Mouse (Mus musculus): Measurements from ENCODE around the gene Gm13276. TPM values are rescaled to one million over a fixed set of nuclear protein-coding genes. Genes with fewer than 3 reads are reported as not detected.

Gm13276 gene
- polyA plus RNA-seq, 1 experiment from 2014 or later, result not detected

Other genes starting within 250 kb of the Gm13276 start
- not detected in 2 replicates for gene Ifna15, start 227.5 kb upstream of the Gm13276 start, polyA plus RNA-seq (2015; fragmentation: Nextera tagmentation; extraction: Ambion mirVana)
- gene Ifna14, start 213.9 kb upstream of the Gm13276 start, polyA plus RNA-seq (2015; fragmentation: Nextera tagmentation; extraction: Ambion mirVana), result not detected in 2 replicates
- gene Ifna9, start 193.3 kb upstream of the Gm13276 start, polyA plus RNA-seq (2015; fragmentation: Nextera tagmentation; extraction: Ambion mirVana), result not detected in 2 replicates
- not detected in 2 replicates for gene Ifna12, start 182.3 kb upstream of the Gm13276 start, polyA plus RNA-seq (2015; fragmentation: Nextera tagmentation; extraction: Ambion mirVana)
- gene C87499, start 151.3 kb upstream of the Gm13276 start, polyA plus RNA-seq (2015; fragmentation: Nextera tagmentation; extraction: Ambion mirVana), result not detected in 2 replicates
- gene Ifna13, start 141.2 kb upstream of the Gm13276 start, polyA plus RNA-seq (2015; fragmentation: Nextera tagmentation; extraction: Ambion mirVana), result not detected in 2 replicates
- gene Ifna16, start 108.8 kb upstream of the Gm13276 start, polyA plus RNA-seq (2015; fragmentation: Nextera tagmentation; extraction: Ambion mirVana), result not detected in 2 replicates
- not detected in 2 replicates for gene Ifna2, start 101.8 kb upstream of the Gm13276 start, polyA plus RNA-seq (2015; fragmentation: Nextera tagmentation; extraction: Ambion mirVana)
- not detected in 2 replicates for gene Ifnab, start 94.3 kb upstream of the Gm13276 start, polyA plus RNA-seq (2015; fragmentation: Nextera tagmentation; extraction: Ambion mirVana)
- gene Gm26566, start 63.9 kb upstream of the Gm13276 start, polyA plus RNA-seq (2015; fragmentation: Nextera tagmentation; extraction: Ambion mirVana), result 0.56 and 1.1 TPM in 2 replicates
- 93.3 and 105 TPM in 2 replicates for gene Klhl9, start 63.2 kb upstream of the Gm13276 start, polyA plus RNA-seq (2015; fragmentation: Nextera tagmentation; extraction: Ambion mirVana)
- not detected in 2 replicates for gene Gm13271, start 30.8 kb upstream of the Gm13276 start, polyA plus RNA-seq (2015; fragmentation: Nextera tagmentation; extraction: Ambion mirVana)
- gene Gm13283, start 25.6 kb upstream of the Gm13276 start, polyA plus RNA-seq (2015; fragmentation: Nextera tagmentation; extraction: Ambion mirVana), result 0.36 and 0.60 TPM in 2 replicates
- gene Gm13290, start 11.9 kb upstream of the Gm13276 start, polyA plus RNA-seq (2015; fragmentation: Nextera tagmentation; extraction: Ambion mirVana), result 0.76 and 0.87 TPM in 2 replicates
- not detected in 2 replicates for gene Gm13289, start 8.8 kb upstream of the Gm13276 start, polyA plus RNA-seq (2015; fragmentation: Nextera tagmentation; extraction: Ambion mirVana)
- not detected in 2 replicates for gene Gm13272, start 5.9 kb upstream of the Gm13276 start, polyA plus RNA-seq (2015; fragmentation: Nextera tagmentation; extraction: Ambion mirVana)
- 0.26 and 0.37 TPM in 2 replicates for gene Ifnz, start 3.6 kb upstream of the Gm13276 start, polyA plus RNA-seq (2015; fragmentation: Nextera tagmentation; extraction: Ambion mirVana)
- not detected in 2 replicates for gene Gm13277, start 2.9 kb downstream of the Gm13276 start, polyA plus RNA-seq (2015; fragmentation: Nextera tagmentation; extraction: Ambion mirVana)
- gene Gm13278, start 5.8 kb downstream of the Gm13276 start, polyA plus RNA-seq (2015; fragmentation: Nextera tagmentation; extraction: Ambion mirVana), result not detected in 2 replicates
- not detected in 2 replicates for gene Gm13275, start 8.8 kb downstream of the Gm13276 start, polyA plus RNA-seq (2015; fragmentation: Nextera tagmentation; extraction: Ambion mirVana)
- not detected in 2 replicates for gene Gm13279, start 11.7 kb downstream of the Gm13276 start, polyA plus RNA-seq (2015; fragmentation: Nextera tagmentation; extraction: Ambion mirVana)
- 0.93 and 1.4 TPM in 2 replicates for gene Gm13285, start 14.0 kb downstream of the Gm13276 start, polyA plus RNA-seq (2015; fragmentation: Nextera tagmentation; extraction: Ambion mirVana)
- 0.36 TPM in 1 of 2 replicates, not detected in the other for gene Gm13287, start 17.5 kb downstream of the Gm13276 start, polyA plus RNA-seq (2015; fragmentation: Nextera tagmentation; extraction: Ambion mirVana)
- gene Gm13288, start 19.8 kb downstream of the Gm13276 start, polyA plus RNA-seq (2015; fragmentation: Nextera tagmentation; extraction: Ambion mirVana), result 0.15 TPM in 1 of 2 replicates, not detected in the other
- not detected in 2 replicates for gene Ifna7, start 30.5 kb downstream of the Gm13276 start, polyA plus RNA-seq (2015; fragmentation: Nextera tagmentation; extraction: Ambion mirVana)
- gene Ifna11, start 34.2 kb downstream of the Gm13276 start, polyA plus RNA-seq (2015; fragmentation: Nextera tagmentation; extraction: Ambion mirVana), result not detected in 2 replicates
- not detected in 2 replicates for gene Ifna6, start 41.7 kb downstream of the Gm13276 start, polyA plus RNA-seq (2015; fragmentation: Nextera tagmentation; extraction: Ambion mirVana)
- gene Ifna5, start 49.8 kb downstream of the Gm13276 start, polyA plus RNA-seq (2015; fragmentation: Nextera tagmentation; extraction: Ambion mirVana), result not detected in 2 replicates
- gene Ifna4, start 56.2 kb downstream of the Gm13276 start, polyA plus RNA-seq (2015; fragmentation: Nextera tagmentation; extraction: Ambion mirVana), result not detected in 2 replicates
- gene Ifna1, start 64.4 kb downstream of the Gm13276 start, polyA plus RNA-seq (2015; fragmentation: Nextera tagmentation; extraction: Ambion mirVana), result not detected in 2 replicates
- not detected in 2 replicates for gene Ifne, start 94.5 kb downstream of the Gm13276 start, polyA plus RNA-seq (2015; fragmentation: Nextera tagmentation; extraction: Ambion mirVana)